Mouse (Mus musculus): Measurements from ENCODE around the gene Eri3. TPM values are rescaled to one million over a fixed set of nuclear protein-coding genes. Genes with fewer than 3 reads are reported as not detected.

The Eri3 gene
- total RNA-seq, 1 experiment, result 36.0 TPM

DNA sequence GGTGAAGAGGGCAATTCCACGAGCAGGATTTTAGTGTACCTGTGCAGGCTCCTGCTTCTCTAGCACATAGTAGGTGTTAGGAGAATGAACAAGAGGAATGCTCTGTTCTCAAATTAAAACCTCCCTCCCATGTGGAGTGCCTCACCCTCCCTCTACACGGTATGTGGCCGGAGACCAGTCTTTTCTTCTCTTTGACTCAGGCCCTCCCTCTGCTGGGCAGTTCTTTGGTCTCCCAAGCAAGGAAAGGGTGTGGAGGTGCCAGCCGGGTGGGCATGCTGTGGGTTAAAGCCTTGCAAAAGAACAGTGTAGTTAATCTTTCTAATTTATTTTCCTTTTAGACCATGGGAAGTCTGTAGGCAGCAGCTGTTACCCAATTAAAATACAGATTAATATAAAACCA lies 37.3 kb downstream of the Eri3 start:
- Histone ChIP-seq H3K27ac (ENCODE audit: insufficient read depth, low read depth, low read length, poor library complexity, severe bottlenecking) (no peak overlapping the region), H3K36me3 (ENCODE audit: control insufficient read depth, insufficient read depth, low read length, poor library complexity, severe bottlenecking) (peaks cover 17% of the 10 kb centered on the region; the same call in 1 of the 2 replicates), H3K9ac (ENCODE audit: insufficient read depth, low read depth, low read length, poor library complexity, severe bottlenecking) (no peak overlapping the region), H3K9me3 (ENCODE audit: control insufficient read depth, insufficient read depth, low read depth, low read length) (no peaks in the 10 kb centered on the region), H3K4me1 (ENCODE audit: control insufficient read depth in 2 of 2, insufficient read depth in 2 of 2, low read length in 2 of 2, poor library complexity in 1 of 2) (peaks cover 0 to 4% of the 10 kb centered on the region in 2 experiments; a peak in 2 of 4 replicates), H3K4me3 (ENCODE audit: insufficient read depth in 1 of 2, low read depth in 1 of 2, low read length in 2 of 2, poor library complexity in 1 of 2, severe bottlenecking in 1 of 2) (no peak overlapping the region)
- TF ChIP-seq ZC3H11A (IDR thresholded peaks at IDR 0.05; ENCODE audit: borderline replicate concordance, low read depth, low read length) (no peak), HCFC1 (IDR thresholded peaks at IDR 0.05; ENCODE audit: borderline replicate concordance, insufficient read depth, low read length) (no peak), MAFK (IDR thresholded peaks at IDR 0.05; ENCODE audit: insufficient read depth, low read depth, low read length) (no peak), ZNF384 (IDR thresholded peaks at IDR 0.05; ENCODE audit: low read depth, low read length) (no peak), CHD2 (IDR thresholded peaks at IDR 0.05; ENCODE audit: low read depth, low read length) (no peak)
- in situ Hi-C loops (cut with MboI; ENCODE audit: low sequenced_read_pairs in 2 of 2, unreplicated experiment in 2 of 2), result no loop called here
- no peak for DNase-seq (ENCODE audit: low read depth, low spot score)

DNA sequence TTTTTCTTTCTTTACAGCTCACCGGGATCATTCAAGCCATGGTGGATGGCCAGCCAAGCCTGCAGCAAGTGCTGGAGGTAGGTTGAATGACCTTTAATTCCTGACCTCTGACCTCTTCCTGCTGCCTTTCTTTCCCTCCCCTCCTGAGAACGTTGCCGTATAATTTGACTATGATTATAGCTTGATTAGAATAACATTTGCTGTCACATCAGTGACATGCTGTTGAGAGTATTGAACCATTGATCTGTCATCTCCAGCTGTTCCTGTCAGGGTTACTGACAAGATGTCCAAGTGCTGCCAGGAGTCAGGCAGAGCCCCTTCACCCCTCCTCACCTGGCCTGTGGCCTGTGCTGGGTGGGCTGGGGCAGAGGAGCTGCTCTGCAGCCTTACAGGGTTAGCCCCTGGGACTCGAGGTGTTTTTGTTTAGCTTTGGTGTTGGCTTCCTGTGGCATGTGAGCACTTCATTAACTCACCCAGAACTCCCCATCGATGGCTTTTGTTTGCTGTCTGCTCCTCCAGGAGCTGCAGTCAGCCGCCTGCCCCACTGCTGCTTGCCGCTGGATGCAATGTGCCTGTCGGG lies 39.0 kb downstream of the Eri3 start:
- in situ Hi-C loops (cut with MboI; ENCODE audit: low sequenced_read_pairs in 2 of 2, unreplicated experiment in 2 of 2), result no loop called here
- no peak for TF ChIP-seq CHD2 (IDR thresholded peaks at IDR 0.05; ENCODE audit: low read depth, low read length)
- TF ChIP-seq ZC3H11A (IDR thresholded peaks at IDR 0.05; ENCODE audit: borderline replicate concordance, low read depth, low read length), result no peak
- no peak for TF ChIP-seq ZNF384 (IDR thresholded peaks at IDR 0.05; ENCODE audit: low read depth, low read length)
- no peak for TF ChIP-seq MAFK (IDR thresholded peaks at IDR 0.05; ENCODE audit: insufficient read depth, low read depth, low read length)
- no peak for TF ChIP-seq HCFC1 (IDR thresholded peaks at IDR 0.05; ENCODE audit: borderline replicate concordance, insufficient read depth, low read length)
- Histone ChIP-seq H3K36me3 (ENCODE audit: control insufficient read depth, insufficient read depth, low read length, poor library complexity, severe bottlenecking) (peaks cover 13% of the 10 kb centered on the region), H3K9me3 (ENCODE audit: control insufficient read depth, insufficient read depth, low read depth, low read length) (no peaks in the 10 kb centered on the region), H3K4me1 (ENCODE audit: control insufficient read depth in 2 of 2, insufficient read depth in 2 of 2, low read length in 2 of 2, poor library complexity in 1 of 2) (peaks cover 0 to 4% of the 10 kb centered on the region in 2 experiments; a peak in 2 of 4 replicates), H3K4me3 (ENCODE audit: insufficient read depth in 1 of 2, low read depth in 1 of 2, low read length in 2 of 2, poor library complexity in 1 of 2, severe bottlenecking in 1 of 2) (no peak overlapping the region), H3K27ac (ENCODE audit: insufficient read depth, low read depth, low read length, poor library complexity, severe bottlenecking) (no peak overlapping the region), H3K9ac (ENCODE audit: insufficient read depth, low read depth, low read length, poor library complexity, severe bottlenecking) (no peak overlapping the region)
- DNase-seq (ENCODE audit: low read depth, low spot score), result no peak

GRCm38 (mm10) chr4:117590781-117591180 lies 40.6 kb downstream of the Eri3 start:
- Histone ChIP-seq H3K9me3 (ENCODE audit: control insufficient read depth, insufficient read depth, low read depth, low read length) (no peaks in the 10 kb centered on the region), H3K4me1 (ENCODE audit: control insufficient read depth in 2 of 2, insufficient read depth in 2 of 2, low read length in 2 of 2, poor library complexity in 1 of 2) (peaks cover 0 to 4% of the 10 kb centered on the region in 2 experiments; a peak in 2 of 4 replicates), H3K36me3 (ENCODE audit: control insufficient read depth, insufficient read depth, low read length, poor library complexity, severe bottlenecking) (peaks cover 9% of the 10 kb centered on the region), H3K27ac (ENCODE audit: insufficient read depth, low read depth, low read length, poor library complexity, severe bottlenecking) (no peak overlapping the region), H3K4me3 (ENCODE audit: insufficient read depth in 1 of 2, low read depth in 1 of 2, low read length in 2 of 2, poor library complexity in 1 of 2, severe bottlenecking in 1 of 2) (no peak overlapping the region), H3K9ac (ENCODE audit: insufficient read depth, low read depth, low read length, poor library complexity, severe bottlenecking) (no peak overlapping the region)
- no peak for DNase-seq (ENCODE audit: low read depth, low spot score)
- in situ Hi-C loops (cut with MboI; ENCODE audit: low sequenced_read_pairs in 2 of 2, unreplicated experiment in 2 of 2), result no loop called here
- TF ChIP-seq HCFC1 (IDR thresholded peaks at IDR 0.05; ENCODE audit: borderline replicate concordance, insufficient read depth, low read length) (no peak), ZC3H11A (IDR thresholded peaks at IDR 0.05; ENCODE audit: borderline replicate concordance, low read depth, low read length) (no peak), ZNF384 (IDR thresholded peaks at IDR 0.05; ENCODE audit: low read depth, low read length) (no peak), CHD2 (IDR thresholded peaks at IDR 0.05; ENCODE audit: low read depth, low read length) (no peak), MAFK (IDR thresholded peaks at IDR 0.05; ENCODE audit: insufficient read depth, low read depth, low read length) (no peak)

GRCm38 (mm10) chr4:117592206-117592605 lies 42.0 kb downstream of the Eri3 start:
- DNase-seq (ENCODE audit: low read depth, low spot score), result no peak
- Histone ChIP-seq H3K9ac (ENCODE audit: insufficient read depth, low read depth, low read length, poor library complexity, severe bottlenecking) (no peak overlapping the region), H3K27ac (ENCODE audit: insufficient read depth, low read depth, low read length, poor library complexity, severe bottlenecking) (no peak overlapping the region), H3K9me3 (ENCODE audit: control insufficient read depth, insufficient read depth, low read depth, low read length) (no peaks in the 10 kb centered on the region), H3K36me3 (ENCODE audit: control insufficient read depth, insufficient read depth, low read length, poor library complexity, severe bottlenecking) (peaks cover 7% of the 10 kb centered on the region), H3K4me1 (ENCODE audit: control insufficient read depth in 2 of 2, insufficient read depth in 2 of 2, low read length in 2 of 2, poor library complexity in 1 of 2) (peaks cover 0 to 2% of the 10 kb centered on the region in 2 experiments; a peak in 2 of 4 replicates), H3K4me3 (ENCODE audit: insufficient read depth in 1 of 2, low read depth in 1 of 2, low read length in 2 of 2, poor library complexity in 1 of 2, severe bottlenecking in 1 of 2) (no peak overlapping the region)
- TF ChIP-seq ZC3H11A (IDR thresholded peaks at IDR 0.05; ENCODE audit: borderline replicate concordance, low read depth, low read length), result no peak
- no peak for TF ChIP-seq CHD2 (IDR thresholded peaks at IDR 0.05; ENCODE audit: low read depth, low read length)
- no peak for TF ChIP-seq ZNF384 (IDR thresholded peaks at IDR 0.05; ENCODE audit: low read depth, low read length)
- TF ChIP-seq HCFC1 (IDR thresholded peaks at IDR 0.05; ENCODE audit: borderline replicate concordance, insufficient read depth, low read length), result no peak
- no peak for TF ChIP-seq MAFK (IDR thresholded peaks at IDR 0.05; ENCODE audit: insufficient read depth, low read depth, low read length)
- in situ Hi-C loops (cut with MboI; ENCODE audit: low sequenced_read_pairs in 2 of 2, unreplicated experiment in 2 of 2), result no loop called here

All from ES-E14 (cell line).